Mouse (Mus musculus) CH12.LX (cell line): Measurements from ENCODE around the gene Fbxl21.

Source experiments
- CTCF ChIP-seq, 2 experiments: IDR thresholded peaks in 1 of 2; conservative IDR thresholded peaks in 1 of 2; 2 replicates each; pipeline ENCODE4 v1.5.1; 2011 to 2012; ENCODE audit warnings: low read depth in 2 of 2, low read length in 2 of 2, improper control_type of control experiment in 1 of 2, inconsistent platforms in 1 of 2, mild to moderate bottlenecking in 1 of 2, moderate library complexity in 1 of 2
- E2F4 ChIP-seq: IDR thresholded peaks from 2 replicates; pipeline ENCODE4 v1.6.1; 2011; ENCODE audit warnings: low read depth, low read length, improper control_type of control experiment; ENCODE audit not compliant: insufficient replicate concordance
- HCFC1 ChIP-seq: IDR thresholded peaks from 2 replicates; pipeline ENCODE4 v1.6.1; 2012; ENCODE audit warnings: low read depth, mild to moderate bottlenecking, inconsistent platforms, low read length, improper control_type of control experiment
- IRF4 ChIP-seq: IDR thresholded peaks from 2 replicates; pipeline ENCODE4 v1.6.1; 2014; ENCODE audit warnings: low read depth, mild to moderate bottlenecking, inconsistent platforms, low read length, improper control_type of control experiment
- KAT2A ChIP-seq: IDR thresholded peaks from 2 replicates; pipeline ENCODE4 v1.6.1; 2012; ENCODE audit warnings: low read length, improper control_type of control experiment, inconsistent platforms; ENCODE audit not compliant: insufficient replicate concordance
- MAX ChIP-seq: IDR thresholded peaks from 2 replicates; pipeline ENCODE4 v1.6.1; 2011; ENCODE audit warnings: low read length, improper control_type of control experiment
- NRF1 ChIP-seq: IDR thresholded peaks from 2 replicates; pipeline ENCODE4 v1.6.1; 2014; ENCODE audit warnings: low read depth, mild to moderate bottlenecking, inconsistent platforms, low read length, improper control_type of control experiment, moderate library complexity
- POLR2A ChIP-seq: IDR thresholded peaks from 2 replicates; pipeline ENCODE4 v1.6.1; 2011; ENCODE audit warnings: low read depth, mild to moderate bottlenecking, improper control_type of control experiment, low read length
- RCOR1 ChIP-seq: conservative IDR thresholded peaks from 2 replicates; pipeline ENCODE4 v1.6.1; 2012; ENCODE audit warnings: low read depth, mild to moderate bottlenecking, inconsistent platforms, low read length, improper control_type of control experiment
- UBTF ChIP-seq: IDR thresholded peaks from 2 replicates; pipeline ENCODE4 v1.6.1; 2012; ENCODE audit warnings: low read depth, mild to moderate bottlenecking, inconsistent platforms, low read length, improper control_type of control experiment, moderate library complexity
- ZMIZ1 ChIP-seq: IDR thresholded peaks from 2 replicates; pipeline ENCODE4 v1.6.1; 2012; ENCODE audit warnings: low read depth, mild to moderate bottlenecking, inconsistent platforms, low read length, improper control_type of control experiment
- ZNF384 ChIP-seq: IDR thresholded peaks from 2 replicates; pipeline ENCODE4 v1.6.1; 2012; ENCODE audit warnings: low read depth, low read length, improper control_type of control experiment, inconsistent platforms

GRCm38 (mm10) chr13:56561129-56561528, 38.9 kb downstream of the Fbxl21 start:
- TF ChIP-seq ZMIZ1, result no peak
- TF ChIP-seq CTCF (conservative IDR thresholded peaks at IDR 0.05 in 1 of 2, IDR thresholded peaks at IDR 0.05 in 1 of 2; ENCODE audit: low read depth in 2 of 2, low read length in 2 of 2), result no peak
- TF ChIP-seq KAT2A, result no peak
- TF ChIP-seq IRF4, result no peak
- no peak for TF ChIP-seq POLR2A
- TF ChIP-seq NRF1, result no peak
- TF ChIP-seq HCFC1, result no peak
- TF ChIP-seq RCOR1, result no peak
- TF ChIP-seq E2F4, result no peak
- TF ChIP-seq ZNF384, result no peak
- TF ChIP-seq MAX, result no peak
- TF ChIP-seq UBTF, result no peak
